Mouse (Mus musculus) skeletal muscle tissue, adult 2 months (tissue): ENCODE results near the gene Fam69b.

Experiments
- DNase-seq: peaks from one replicate; pipeline ENCODE4 v3.0.0-alpha.2; 2012; ENCODE audit warnings: low read depth, low spot score

Fam69b gene

DNA sequence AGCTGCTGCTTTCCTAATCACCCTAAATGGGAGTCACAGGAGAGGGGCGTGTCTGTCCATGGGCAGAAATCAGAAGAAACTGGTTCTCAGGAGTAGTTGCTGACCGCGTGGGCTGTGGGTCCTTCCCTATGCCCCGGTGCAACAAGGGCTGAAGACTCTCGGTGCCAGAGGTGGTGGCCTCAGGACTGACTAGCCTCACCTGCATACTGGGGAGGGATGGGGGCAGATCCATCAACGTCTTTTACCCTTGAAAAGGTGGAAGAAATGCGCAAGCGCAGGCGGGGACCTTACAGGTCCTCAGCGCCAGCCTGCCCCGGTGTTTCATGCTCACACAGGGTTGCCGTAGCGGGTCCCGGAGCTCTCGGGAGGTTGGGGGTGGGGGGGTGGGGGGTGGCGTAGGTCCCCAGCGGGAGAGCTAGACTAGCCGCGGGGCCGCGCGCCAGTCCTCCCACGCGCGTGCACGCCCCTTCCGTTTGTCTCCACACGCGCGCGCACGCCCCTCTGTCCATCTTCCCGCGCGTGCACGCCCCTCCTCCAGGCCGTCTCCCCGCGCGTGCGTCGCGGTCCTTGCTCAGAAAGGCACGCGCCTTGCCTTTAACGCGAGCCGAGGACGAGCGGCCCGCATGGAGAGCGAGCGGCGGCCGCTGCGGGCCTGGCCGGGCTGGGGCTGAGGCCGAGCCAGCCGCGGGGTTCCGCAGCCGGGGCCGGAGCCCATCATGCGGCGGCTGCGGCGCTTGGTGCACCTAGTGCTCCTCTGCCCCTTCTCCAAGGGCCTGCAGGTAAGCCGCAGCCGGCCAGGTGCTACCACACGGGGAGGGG is at the start of gene Fam69b:
Gene Fam69b, plus strand, starts transcription at position 537 of the 819 bp plus-strand sequence.
- no peak for DNase-seq

DNA sequence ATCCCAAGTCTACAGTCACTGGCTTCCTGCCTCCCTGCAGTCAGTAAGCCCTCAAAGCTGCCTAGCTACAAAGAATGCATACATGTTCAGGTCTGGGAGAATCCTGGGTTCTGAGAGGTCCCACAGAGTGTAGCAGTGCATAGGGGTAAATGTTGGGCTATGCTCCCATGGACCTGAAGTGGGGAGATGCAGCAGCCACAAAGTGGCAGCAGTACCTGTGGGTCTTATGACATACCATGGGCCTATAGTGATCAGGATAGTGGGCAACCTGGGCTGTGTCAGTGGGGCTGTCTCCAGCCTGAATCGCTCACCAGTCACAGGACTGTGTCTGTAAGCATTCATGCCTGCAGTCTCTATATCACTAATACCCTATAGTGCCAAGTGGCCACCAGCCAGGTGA is 48.5 kb upstream of the Fam69b start, which contains the start of gene Egfl7:
Gene Egfl7, plus strand, starts transcription at position 301 of the 400 bp plus-strand sequence.
- DNase-seq: no peak

DNA sequence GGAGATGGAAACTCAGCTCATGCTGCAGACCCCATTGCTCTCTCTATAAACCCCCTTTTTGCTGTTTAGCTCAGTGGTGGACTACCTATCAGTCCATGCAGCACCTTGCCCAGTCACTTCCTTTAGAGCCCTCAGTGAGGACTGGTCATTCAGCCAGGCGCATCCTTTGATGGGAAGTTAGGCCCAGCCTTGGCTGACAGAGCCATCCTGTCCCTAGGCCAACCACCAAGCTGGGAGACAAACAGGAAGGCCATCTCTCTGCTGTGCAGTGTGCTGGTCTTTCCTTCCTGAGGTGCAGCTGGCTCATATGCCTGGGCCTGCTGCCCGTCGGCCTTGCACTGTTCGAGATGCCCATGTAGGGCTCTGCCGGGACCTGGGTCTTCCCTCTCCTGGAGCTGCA is 47.5 kb upstream of the Fam69b start:
- no peak for DNase-seq

DNA sequence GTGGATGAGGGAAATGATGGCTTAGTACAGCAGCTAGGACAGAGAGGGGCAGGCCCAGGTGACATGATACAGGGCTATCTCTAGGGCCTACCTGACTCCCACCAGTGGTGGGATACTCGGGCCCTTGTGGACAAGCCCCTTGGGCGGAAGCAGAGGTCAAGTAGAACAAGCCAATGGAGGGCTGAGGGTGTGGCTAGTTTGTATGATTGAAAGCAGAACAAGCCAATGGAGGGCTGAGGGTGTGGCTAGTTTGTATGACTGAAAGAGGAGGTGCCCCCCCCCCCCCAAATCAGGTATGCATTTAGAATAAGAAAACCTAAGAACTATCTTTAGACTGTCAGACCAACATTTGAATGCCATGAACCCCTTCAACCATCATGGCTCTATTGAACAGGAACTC is 46.1 kb upstream of the Fam69b start:
- DNase-seq: no peak

DNA sequence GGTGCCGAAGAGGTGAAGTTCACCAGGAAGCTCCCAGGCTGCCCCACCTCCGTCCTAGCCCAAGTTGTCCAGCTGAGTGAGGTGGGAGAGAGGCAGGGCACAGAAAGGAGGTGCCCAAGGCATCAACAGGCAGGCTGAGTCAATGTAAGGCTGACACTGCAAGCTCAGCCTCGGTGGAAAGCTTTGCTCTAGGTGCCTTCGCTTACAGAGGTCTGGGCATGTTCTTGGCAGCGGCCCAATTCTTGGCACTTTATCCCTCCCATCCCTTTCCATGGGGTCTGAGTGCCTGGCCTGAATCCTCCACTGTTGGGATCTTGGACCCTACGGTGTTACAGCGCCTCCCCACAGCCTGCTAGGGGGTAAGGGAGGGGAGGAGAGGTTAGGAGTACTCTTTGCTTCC is 45.5 kb upstream of the Fam69b start:
- no peak for DNase-seq

DNA sequence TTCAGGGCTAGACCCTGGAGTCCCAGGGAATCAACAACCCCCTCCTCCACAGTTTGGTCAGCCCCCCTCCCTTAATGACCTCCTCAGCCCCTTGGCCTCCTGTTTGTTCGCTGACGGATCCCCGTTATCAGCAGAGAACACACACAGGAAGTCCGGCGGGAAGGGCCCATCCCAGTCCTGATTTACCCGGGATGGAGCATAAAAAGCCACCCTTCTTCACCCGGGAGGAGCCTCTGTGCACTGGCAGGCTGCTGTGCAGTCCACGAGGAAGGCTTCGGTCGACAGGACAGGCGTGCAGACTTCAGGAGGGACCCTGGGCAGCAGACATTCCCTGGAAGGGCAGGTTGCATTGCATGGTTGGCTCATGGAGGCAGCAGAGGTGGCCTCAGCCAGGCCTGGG is 44.6 kb upstream of the Fam69b start:
- peak; percentile 58 for DNase-seq

DNA sequence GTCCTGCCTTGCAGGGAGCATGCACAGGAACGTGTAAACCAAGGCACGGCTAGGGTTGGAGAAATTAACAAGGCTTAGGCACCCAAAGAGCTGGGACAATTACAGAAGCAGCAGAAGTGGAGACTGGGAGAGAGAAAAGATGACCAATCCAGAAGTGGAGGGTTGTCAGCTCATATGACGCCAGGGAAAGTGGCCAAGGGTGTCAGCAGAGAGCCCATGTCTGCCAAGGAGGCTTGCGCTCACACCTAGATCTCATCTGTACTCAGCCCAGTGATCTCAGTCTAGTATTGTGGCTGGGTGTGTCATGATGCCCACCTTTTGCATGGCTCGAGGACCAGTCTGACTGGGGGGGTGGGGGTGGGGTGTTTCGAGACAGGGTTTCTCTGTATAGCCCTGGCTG is 42.5 kb upstream of the Fam69b start:
- no peak for DNase-seq

DNA sequence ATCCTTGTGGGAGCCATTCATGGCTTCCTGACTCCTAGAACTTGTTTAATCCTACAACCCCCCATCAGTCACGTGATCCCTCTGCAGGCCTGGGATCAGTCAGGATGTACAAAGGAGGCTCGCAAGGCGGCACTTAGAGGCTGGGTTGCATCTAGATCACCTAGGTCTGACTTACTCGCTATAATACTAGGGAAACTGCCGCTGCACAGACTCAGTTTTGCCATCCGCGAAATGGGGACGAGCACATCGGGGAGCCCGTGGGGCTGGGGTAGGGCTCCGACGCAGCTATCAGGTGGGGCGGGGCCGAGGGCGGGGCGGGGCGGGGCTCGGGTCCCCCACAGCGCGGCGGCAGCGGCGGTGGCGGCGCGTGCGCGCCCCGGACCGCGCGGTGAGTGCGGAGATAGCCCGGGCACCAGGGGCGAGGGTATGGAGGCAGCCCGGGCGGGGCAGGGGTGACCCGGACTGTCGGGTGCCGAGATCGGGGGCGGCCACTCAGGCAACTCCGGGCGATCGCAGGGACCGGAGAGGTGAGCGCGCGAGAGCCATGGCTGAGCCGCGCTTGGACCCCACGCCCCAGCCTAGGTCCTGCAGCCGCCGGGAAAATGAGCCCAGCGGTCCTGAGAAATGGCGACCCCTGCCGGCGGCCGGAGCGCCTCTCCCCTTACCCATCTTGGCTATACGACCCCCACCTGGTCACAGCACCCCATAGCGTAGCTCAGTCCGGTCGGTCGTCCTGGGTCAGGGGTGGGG is 41.8 kb upstream of the Fam69b start, which contains the start of gene Gm20532:
Gene Gm20532, plus strand, starts transcription at position 346 of the 750 bp plus-strand sequence.
- DNase-seq: no peak

DNA sequence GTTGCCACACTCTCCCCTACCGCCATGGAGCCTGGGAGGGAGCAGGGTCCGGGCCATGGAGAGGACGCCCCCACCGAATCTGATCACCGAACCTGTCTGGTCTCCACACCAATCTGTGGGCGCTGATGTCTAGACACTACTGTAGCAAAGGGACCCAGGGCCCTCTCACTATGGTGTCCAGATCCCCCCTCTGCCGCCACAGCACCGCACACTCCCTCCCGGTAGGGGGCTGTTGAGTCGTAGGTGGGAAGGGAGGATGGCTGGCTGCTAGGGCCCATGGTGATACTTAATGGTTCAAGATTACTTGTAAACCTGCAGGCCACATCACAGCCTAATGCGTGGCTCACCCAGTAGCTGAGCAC is 41.2 kb upstream of the Fam69b start:
- no peak for DNase-seq

DNA sequence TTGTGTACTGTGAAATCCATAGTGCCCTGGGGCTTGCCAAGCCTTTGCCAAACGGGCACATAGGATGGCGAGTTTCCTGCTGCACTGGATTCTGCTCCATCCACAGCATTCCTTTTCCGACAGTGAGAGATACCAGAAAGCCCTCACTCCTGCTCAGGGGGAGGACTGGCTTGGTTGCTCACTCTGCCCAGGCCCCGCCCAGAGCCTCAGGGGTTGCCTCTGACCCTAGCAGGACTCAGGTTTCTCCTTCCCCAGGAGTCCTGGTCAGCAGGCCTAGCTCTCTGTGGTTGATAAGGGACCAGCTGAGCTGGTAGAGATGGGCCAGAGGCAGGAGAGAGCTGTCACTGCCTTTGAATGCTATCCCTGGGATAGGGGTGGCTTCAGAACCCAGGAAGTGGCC is 39.7 kb upstream of the Fam69b start:
- no peak for DNase-seq

DNA sequence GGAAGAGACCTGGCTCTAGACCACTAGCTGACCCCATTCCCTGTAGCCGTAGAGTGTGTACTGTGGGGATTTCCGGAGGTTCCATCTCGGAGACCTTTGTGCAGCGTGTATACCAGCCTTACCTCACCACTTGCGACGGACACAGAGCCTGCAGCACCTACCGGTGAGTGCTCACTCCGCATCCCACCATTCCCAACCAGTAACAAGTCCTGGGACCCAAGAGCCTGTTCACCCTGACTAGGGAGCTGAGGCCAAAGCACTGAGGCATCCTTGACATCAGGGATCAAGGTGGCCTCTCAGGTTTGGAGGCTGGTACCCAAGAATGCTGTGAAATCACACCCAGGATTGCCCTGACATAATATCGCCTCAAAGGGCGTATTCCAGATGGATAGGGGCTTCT is 39.0 kb upstream of the Fam69b start:
- DNase-seq: no peak

DNA sequence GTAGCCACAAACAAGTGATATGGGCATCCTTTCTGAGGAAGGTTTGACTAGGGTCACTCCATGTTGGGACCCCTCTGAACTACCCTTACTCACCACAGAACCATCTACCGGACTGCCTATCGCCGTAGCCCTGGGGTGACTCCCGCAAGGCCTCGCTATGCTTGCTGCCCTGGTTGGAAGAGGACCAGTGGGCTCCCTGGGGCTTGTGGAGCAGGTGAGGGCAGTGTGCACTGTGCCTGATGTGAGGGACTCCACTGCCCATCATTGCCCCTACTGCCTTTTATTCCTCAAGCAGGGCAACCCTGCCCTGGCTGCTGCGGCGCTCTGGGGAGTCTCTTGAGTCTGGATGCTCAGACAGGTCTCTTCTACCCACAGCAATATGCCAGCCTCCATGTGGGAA is 38.0 kb upstream of the Fam69b start:
- no peak for DNase-seq

DNA sequence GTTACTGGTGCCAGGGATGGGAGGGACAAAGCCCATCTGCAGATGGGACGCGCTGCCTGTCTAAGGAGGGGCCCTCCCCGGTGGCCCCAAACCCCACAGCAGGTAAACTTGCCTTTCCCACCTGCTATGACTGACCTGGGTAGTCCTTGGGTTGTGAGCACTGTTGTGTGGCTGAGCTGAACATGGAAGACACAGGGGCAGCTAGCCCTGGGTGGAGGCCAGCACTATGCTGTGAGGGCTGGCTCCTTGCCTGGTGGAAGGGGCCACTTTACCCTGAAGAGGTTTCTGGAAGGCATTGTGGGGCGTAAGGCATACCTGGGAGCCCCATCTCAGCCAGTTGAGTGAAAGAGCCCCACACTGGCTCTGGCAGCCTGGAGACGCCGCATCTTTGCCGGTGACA is 37.3 kb upstream of the Fam69b start:
- no peak for DNase-seq

DNA sequence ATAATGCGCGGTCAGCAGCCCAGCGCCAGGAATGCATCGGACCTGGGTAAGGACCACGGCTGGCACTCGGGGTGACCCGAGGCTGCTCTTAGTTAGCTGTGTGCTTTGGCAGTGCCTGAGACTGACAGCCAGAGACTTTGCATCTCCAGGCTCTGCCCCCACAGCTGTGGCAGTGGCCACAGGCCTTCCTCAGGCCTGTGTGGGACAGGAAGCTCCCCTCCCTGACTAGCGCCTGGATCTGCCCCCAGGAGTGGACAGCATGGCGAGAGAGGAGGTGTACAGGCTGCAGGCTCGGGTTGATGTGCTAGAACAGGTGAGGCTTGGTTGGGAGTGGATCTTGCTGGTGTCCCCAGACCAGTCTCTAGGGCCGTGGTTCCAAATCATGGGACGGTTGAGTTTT is 36.8 kb upstream of the Fam69b start:
- no peak for DNase-seq

DNA sequence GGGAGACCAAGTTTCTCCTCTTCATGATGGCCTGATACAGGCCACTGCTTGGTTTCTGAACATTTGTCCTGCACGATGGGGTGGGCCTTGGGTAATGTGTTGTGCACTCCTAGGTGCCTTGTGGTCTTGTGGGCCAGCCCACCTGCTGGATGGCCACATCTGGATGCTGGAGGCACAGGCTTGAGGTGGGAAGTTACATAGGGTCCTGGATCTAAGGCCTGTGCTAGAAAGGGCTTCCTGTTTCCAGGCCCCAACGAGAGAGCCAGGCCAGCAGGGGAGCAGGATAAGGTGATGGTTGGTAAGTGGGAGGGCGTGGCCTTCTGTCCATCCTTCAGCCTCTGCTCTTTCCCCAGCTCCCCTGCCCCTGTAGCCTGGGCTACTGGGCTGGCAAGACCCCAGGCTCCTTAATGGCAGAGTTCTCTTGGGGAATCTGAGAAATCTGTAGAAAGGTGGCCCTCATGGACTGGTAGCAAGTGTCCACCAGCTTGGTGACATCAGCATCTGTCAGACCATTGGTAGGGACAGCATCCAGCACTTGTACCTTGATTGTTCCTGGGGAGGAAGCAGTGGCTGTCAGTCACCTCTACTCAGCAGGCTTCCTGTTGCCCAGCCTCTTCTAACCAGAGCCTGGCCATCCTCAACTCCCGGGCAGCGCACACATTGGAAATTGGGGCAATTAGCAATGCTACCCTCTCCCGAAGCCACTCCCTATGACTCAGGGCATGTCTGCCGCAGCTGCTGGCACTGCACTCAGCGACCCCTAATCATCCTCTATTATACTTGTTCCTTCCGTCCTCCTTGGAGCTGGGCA is 34.8 kb upstream of the Fam69b start:
- DNase-seq: no peak

DNA sequence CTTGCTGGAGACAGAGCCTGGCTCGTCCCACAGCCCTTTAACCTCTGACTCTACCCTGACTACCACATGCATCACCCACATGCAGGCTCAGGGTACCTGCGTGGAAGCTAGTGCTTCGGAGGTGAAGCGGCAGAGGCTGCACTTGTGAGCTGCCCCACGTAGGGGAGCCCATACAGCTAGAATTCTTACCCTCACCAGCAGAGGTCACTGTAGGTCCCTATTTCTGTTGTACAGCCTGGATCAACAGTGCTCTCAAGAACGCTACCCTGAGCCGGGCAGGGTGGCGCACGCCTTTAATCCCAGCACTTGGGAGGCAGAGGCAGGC is 34.3 kb upstream of the Fam69b start:
- DNase-seq: no peak

DNA sequence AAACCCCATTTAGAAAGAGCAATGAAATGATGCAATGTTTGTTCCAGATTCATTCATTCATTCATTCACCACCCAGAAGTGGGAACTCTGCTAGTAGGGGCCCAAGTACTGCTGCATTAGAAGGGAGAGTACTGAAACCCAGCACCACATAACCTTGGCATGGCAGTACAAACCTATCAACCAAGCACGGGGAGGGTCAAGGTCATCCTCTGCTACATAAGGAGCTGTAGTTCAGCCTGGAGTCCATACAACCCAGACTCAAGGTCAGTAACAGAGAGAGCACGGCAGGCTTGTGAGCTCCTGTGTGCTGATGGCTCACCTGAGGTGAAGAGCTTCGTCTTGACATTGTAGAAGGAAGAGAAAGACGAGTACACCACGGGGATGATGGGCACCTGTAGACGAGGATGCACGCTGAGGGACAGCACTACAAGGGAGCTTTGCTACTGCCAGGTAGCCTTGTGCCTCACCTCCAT is 33.8 kb upstream of the Fam69b start:
- no peak for DNase-seq

DNA sequence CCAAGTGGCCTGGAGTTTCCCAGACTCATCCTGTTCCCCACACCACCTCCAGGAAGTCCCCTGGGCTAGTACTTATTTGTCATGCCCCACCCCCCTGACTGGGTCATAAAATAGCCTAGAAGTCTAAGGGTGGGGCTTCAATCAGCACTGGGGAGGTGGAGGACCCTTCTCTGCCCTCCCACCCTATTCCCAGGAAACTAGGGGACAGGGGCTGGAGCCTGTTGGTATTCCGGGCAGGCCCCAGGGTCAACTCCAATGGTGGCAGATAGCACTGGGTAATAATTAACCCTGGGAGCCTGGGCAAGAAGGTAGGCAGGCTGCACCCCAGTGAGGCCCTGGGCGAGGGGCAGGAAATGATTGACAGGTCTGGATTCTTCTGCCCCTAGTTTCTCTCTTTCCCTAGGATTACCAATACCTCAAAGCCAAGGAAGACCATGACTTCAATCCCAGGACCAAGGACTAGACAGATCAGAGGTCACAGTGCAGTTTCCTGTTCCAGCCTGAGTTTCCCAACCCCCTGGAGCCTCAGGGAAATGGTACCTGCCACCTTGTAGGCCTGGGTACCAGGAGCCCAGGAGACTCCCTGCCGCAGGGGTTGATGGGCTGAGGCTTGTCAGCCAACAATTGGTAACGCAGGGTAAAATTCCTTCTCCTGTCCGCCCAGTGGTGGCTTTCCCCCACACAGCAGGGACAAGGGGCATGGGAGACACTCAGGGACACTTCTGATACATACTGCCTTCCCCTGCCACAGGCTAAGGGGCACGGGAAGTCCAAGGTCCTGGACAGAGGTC is 33.1 kb upstream of the Fam69b start:
- DNase-seq: no peak

DNA sequence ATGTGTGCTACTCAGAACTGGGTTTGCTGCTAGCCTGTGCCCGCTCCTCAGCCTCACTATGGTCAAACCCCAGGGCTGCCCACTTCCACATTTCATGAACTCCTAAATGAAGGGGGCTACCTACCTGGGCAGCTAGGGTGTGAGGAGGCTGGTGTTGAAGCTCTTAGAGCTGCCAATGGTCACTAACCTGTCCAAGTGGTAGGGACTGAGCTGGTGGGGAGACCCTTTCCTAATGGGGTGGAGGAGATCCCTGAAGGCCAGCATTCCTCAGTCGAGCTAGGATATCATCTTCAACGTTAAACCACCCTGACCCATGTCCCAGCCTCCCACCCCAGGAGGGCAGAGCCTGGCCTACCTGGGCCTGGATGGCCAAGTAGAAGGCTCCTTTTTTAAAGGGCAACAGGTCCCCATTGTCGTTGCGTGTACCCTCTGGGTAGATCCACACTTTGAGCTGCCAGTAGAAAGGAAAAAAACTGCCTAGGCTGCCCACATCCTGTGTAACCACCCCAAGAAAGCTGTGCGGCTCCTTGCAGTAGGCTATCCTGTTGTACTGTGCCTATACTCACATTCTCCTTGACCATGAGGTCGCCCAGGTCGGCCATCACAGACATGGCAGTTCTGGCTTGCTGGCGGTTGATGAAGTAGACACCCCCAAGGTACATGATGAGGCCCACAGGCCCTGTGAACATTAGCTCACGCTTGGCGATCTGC is 32.4 kb upstream of the Fam69b start:
- DNase-seq: no peak

DNA sequence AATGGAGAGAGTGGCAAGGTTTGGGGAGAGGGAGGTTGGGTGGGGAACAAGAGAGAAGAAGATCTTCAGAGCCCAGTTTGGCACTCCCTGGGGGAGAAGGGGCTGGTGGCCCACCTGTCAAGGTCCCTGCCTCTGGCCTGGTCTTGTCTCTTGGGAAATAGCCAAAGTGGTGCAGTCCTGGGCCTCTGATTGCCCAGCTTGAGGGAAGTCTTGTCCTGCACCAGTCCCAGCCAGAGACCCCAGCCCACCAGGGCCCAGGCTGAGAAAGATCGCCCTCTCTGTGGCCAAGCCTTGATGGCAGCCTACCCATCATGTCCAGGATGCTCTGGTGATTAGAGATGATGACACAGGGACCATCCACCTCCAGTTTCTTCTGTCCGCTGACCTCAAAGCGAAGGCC is 31.4 kb upstream of the Fam69b start:
- DNase-seq: no peak

DNA sequence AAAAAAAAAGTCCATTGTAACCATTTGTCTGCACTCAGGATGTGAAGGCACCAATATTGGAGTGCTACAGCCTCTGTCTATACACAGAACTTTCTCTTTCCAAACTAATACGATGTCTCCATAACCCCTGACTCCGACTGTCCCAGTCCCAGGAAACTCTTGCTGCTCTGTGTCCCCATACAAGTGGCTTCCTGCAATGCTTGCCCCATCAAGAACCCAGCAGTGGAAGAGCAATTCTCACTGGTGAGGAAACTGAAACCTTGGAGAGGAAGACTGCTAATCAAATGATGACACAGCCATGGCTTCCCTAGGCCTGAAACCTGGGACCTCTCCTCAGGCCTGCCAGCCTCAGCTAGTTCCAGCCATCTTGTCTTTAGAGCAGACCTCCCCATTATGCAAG is 30.4 kb upstream of the Fam69b start:
- no peak for DNase-seq
